Mouse (Mus musculus) ES-CJ7 (cell line): ENCODE results near the gene Kirrel.

Experiments
- DNase-seq: peaks from one replicate; pipeline ENCODE4 v3.0.0; 2011; ENCODE audit warnings: low read depth, low spot score

Gene Kirrel

DNA sequence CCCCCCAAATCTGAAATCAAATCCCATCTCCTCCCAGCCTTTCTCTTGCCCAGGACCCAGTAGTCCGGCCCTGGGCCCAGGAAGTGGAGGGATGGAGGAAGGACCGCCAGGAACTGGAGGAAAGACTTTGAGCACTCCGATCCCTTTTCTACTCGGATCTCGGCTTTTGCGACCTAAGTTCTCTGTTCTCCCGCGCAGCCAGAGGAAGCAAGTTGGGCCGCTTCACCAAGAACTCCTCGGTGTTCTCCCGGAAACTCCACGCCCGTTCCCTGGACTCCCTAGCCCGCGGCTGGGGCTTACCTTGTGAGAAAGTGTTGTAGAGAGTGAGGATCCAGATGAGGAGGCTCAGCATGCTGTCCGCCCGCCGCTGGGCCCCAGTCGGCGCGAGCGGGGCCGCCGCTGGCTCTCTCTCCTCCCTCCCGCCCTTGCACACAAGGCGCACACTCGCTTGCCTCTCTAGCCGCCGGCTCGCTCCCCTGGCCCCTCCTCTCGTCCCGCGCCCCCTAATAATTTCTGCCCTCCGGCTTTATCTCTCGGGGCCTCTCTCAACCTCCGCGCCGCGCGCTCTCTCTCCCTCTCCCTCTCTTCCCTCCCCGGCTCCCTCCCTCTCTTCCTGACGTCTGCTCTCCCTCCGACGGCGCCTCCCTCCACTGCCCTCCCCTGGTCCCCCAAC is at the start of gene Kirrel:
Kirrel (minus strand) TSS at position 652 of the 673 bp plus-strand sequence.
- peak; percentile 89 for DNase-seq

DNA sequence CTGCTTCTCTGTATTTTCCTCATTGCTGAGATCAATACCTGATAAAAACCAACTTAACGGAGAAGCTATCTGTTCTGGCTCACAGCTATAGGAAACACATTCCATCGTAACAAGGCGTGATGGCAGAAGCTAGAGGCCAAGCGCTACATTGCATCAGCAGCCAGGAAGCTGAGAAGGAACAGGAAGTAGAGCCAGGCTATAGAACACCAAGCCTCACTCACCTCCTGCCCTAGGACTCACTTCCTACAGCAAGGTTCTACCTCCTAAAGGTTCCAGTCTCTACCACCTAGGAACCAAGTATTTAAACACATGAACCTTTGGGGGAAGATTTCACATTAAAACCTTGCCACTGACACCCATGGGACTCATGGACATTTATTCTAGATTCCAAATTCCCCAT is 49.1 kb upstream of the Kirrel start:
- no peak for DNase-seq

DNA sequence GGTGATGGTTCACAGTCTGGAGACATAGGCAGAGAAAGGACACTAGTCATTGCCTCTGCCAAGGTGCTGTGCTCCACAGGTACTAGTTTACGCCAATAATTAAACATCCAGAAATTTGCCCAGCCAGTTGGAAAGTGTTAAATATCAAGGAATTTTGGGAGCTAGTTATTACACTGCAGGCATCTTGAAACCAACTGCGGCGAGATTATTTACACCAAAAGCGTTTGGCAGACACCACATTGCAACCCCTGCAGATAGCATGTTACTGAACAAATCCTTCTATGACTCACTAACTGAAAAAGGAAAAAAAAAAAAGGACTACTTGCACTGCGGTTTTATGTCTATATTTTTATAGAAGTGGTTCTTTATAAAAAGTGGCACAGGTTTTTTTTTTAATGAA is 47.8 kb upstream of the Kirrel start:
- no peak for DNase-seq

DNA sequence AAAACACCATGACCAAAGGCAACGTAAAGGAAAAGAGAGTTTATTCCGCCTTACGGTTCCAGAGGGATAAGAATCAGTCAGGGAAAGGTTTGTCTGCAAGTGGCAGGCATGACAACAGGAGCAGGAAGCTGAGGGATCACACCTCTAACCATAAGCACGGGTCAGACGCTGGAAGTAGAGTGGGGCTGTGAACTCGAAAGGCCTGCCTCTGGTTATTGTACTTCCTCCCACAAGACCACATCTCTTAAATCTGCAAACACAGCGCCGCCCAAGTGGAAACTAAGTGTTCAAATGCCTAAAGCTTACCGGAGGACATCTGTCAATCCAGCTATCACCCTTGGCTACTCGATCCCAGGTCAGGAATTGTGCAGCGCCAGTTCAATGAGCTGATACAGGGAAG is 40.6 kb upstream of the Kirrel start:
- DNase-seq: no peak

DNA sequence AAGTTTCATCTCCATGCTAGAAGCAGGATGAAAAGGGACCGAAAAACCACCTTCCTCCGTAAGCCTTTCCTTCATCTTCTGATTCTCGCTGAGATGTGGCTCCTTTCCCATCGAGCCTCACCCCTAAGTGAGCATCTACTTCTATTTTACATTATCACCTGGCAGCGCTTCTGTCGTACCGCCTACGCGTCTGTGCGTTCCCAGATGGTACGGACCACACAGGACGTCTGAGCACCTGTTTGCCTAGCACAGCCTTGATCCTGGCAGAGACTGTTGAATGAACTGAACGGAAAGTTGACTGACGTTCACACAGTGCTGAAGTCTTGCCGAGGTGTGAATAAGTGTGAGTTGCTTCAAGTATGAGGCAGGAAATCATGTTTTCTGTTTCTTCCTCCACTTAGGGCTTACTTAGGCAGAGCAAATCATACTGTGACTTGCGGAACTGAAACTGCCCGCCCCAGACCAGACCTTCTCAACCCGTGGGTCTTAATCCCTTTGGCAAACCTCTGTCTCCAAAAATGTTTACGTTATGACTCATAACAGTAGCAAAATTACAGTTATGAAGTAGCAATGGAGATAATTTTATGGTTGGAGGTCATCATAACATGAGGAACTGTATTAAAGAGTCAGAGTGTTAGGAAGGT is 39.8 kb upstream of the Kirrel start:
- DNase-seq: no peak

DNA sequence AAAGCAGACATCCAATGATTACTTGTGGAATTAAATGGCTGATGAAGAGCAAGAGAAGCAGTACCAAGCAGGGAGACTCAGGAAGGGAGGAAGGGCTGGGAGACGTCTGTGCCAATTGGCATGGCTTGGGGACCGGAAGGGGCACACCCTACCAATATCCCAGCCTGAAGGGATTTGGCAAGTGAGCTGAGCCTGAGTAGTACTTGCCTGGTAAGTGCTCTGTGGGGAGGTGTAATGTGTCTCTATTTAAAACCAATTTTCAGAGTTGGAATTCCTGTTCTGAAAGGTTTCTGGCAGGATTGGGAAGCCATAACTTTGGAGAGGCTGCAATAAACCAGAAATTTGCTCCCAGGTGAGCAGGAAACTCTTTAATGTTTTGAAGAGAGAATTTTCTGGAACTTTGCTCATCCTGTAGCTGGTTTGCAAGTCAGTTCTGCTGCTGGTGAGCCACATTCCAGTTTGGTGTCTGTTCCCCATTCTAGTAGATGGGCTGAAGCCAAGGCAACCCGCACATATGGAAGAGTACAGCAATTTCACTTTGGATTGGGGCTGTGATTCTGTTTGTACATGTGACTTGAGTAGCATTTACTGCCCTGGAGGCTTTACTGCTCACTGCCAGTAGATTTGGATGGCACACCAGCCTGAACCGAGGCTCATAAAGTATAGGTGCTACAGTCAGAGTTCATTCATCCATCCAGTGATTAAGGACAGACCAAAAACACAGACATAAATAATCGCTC is 32.0 kb upstream of the Kirrel start:
- DNase-seq: no peak

DNA sequence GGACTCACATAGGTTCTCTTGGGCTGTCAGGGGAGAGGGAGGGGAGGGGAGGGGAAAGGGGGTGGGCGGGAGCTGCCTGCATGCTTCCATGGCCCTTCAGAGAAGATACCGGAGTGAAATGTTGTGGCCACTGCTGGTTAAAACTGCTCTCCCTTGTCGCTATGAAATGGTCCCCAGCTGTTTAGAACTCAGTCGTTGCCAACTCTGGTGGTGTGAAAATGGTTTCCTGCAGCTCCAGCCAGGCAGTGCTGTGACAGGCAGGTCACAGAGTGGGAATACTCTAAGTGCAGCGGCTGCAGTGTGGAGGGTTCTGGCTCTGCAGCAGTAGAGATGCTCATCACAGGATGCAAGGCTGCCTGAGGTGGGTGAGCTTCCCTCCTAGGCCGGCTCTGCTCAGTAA is 22.1 kb upstream of the Kirrel start:
- no peak for DNase-seq

DNA sequence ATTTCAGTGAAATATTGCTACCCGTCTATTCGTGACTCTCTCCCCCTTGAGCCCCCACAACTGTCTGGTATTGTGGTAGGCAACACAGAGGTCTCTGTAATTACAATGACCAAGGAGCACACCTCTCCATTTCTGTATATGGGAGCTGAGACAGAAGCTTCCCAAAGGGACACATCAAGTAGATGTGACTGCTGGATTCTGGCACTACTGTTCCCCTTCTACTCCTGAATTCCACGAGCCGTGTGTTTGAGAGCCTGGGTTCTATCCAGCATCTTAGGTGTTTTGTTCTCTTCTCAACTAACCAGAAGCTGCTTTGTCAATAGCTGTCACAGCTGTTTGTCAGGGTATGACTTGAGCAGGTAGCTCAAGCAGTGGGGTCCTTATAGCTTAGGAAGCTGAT is 20.5 kb upstream of the Kirrel start:
- DNase-seq: peak; percentile 25

DNA sequence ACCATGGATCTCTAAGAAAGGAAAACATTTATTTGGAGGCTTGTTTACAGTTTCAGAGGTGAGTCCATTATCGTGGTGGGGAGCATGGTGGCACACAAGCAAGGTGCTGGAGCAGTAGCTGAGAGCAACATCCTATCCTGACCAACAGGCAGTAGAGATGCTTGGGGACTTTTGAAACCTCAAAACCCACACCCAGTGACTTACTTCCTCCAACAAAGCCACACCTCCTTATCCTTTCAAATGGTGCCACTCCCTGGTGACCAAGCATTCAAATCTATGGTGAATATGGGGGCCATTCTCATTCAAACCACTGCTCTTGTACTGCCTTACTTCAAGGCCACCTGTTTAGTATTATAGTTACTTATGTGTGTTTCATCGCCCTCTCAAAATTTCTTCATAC is 20.0 kb upstream of the Kirrel start:
- DNase-seq: peak; percentile 87

DNA sequence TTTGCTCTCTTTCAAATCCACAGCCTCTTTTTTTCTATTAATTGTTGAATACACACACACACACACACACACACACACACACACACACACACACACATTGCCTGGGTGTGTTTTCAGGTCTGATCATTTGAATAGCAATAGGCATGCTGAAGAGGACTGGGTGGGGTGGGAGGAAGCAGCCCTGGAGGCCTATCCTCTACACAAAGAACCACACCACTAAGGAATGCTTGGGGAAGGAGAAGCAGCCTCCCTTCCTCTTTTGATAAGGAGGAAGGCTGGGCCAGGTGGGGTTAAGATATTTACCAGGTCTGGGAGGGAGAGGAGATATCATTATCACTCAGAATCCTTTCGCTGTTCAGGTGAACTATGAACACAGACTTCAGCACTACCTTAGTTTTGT is 19.2 kb upstream of the Kirrel start:
- DNase-seq: peak; percentile 96

DNA sequence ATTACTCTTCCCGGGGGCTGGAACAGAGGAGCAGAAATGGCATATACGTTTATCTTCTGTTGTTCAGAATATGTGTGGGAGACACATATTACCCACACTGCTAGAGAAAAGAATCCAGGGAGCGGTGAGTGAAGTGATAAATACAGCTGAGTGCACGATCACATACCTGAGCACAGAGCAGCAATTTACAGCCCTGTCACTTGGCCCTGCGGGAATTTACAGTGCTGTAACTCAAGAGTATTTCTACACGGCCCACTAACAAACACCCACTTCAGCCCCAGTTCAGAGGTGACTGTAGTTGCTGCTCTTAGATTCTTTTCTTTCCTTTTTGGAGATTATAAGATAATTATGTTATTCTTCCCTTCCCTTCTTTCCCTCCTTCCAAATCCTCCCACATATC is 18.8 kb upstream of the Kirrel start:
- DNase-seq: peak; percentile 68

DNA sequence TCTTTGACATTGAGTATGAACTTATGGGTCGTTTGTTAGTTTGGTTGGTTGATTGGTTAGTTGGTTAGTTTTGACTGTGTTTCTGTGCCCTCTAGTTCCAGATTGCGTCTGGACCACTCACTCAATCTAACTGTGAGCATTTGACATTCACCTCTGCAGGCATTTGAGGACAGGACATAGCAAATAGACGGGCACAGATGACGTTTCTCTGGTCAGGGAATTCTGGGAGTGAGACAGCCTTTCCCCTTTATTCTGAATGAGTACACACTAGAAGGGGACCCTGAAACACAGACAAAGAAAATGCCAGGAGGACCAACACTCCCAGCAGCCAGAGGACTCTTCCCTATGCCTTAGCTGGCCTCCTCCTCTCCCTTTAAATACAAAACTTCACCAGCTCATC is 2.1 kb upstream of the Kirrel start:
- no peak for DNase-seq

DNA sequence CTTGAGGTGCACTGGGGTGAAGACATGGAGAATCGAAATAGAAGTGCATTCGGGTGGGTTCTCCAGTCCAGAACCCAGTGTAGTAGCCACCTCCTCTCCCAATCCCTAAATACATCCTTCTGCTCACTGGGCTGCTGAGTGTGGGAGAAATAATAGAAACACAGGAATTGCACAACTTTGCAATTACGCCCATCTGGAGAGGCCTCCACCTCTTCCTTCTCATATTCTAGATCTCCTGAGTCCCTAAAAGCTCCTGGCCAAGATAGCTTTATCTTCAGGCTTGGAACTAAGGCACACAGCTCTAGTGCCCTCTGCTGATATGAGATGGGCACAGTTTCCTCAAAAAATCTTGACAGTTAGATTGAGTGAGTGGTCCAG is 880 bp upstream of the Kirrel start:
- peak; percentile 68 for DNase-seq

DNA sequence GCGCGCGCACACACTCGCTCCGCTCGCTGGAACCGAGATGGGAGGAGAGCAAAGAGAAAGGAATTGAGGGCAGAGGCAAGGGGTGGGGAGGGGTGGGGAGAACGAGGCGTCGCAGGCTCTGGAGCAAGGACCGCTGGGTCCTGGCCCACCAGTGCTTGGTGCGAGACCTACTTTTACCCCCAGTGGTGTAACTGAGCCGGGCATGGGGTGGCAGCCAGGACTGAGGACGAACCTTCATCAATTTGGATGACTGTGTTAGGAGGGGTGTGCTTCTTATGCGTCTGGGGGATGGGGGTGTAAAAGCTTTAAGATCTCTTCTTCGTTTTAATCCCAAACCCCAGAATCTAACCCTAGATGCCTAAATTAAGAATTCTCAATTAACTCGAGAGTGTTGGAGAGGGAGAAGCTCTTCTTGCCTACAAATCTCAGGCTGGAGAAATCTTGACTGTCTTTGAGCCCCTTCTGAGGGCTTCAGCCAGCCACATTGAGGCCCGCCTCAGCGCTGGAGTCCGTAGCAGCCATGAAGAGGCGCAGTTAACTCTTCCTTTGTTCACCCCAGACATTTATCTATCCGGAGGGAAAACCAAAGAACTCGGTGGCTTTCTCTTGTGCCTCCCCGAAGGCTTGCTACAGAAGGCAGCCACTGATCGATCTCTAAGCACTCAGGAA is 356 bp upstream of the Kirrel start:
- no peak for DNase-seq

DNA sequence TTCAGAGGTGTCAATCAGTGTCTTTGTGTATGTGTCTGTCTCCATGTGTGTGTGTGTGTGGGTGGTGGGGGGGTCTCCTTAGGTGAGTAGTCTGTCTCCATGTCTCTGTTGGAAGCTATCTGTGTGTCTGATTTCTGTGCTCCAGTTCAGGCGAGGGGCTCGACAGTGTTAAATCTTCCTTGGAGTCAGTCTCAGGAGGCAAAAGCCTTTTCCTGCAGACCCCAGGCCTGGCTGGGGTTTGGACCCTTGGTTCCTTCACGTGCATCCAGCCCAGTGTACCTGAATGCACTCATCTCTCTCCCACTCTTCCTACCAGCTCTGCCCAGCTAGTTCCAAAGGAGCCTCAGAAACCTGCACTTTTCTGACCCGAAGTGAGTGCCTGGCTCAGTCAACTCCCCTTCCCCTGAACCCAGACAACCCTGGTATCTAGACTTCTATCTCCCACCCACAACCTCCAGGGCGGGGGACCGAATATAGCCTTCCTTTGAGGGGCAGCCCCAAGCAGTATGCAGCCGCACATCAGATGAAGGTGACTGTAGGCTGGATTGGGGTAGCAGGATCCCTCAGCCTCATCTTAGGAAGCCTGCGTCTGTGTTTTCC is 961 bp downstream of the Kirrel start:
- DNase-seq: peak; percentile 35

DNA sequence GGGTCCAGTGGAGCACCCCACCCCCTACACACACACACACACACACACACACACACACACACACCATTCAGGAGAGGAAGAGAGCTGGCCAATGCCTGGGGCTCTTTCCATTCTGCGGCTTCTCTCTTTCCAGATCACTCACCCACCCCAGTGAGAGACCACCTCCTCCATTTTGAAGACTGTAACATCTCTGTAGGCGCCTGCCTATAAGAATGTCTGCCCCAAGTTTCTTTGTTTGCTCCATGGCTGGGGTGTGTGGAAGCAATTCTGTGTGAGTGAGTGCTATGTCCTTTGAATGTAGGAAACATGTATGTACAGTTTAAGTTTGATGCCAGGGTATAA is 1.5 kb downstream of the Kirrel start:
- no peak for DNase-seq

DNA sequence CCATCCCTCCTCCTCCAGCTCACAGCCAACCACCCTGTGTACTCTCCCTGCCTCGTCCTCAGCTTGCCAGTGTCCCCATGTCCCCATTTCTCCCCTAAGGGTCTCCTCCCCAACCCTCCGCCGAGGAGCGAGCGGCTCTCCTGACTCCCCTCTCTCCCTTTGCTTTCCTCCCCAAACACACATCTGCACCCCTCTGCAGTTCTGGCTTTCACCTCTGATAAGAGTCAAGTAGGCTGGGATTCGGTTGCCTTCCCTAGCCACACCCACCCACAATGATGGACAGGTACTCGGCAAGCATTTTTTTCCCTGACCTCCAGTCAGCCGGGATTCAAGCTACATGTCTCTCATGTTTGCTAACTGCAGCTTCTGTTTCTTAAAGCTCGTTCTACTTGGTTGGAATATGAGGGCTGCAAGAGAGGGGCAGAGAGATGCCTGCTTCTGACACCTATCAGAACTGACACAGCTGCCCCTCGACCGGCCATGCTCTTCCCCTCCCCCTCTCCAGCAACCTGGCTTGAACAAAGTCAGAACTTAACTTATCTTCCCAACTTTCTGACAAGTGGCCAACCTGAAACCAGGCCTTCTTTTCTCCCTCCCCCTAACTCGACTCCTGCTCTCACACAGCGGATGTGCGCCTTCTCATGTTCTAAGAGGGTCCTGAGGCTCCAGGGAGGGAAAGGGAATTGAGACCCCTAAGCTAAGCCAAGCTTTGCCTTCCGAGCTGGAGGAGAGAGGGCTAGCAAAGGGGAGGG is 2.0 kb downstream of the Kirrel start:
- peak; percentile 62 for DNase-seq

DNA sequence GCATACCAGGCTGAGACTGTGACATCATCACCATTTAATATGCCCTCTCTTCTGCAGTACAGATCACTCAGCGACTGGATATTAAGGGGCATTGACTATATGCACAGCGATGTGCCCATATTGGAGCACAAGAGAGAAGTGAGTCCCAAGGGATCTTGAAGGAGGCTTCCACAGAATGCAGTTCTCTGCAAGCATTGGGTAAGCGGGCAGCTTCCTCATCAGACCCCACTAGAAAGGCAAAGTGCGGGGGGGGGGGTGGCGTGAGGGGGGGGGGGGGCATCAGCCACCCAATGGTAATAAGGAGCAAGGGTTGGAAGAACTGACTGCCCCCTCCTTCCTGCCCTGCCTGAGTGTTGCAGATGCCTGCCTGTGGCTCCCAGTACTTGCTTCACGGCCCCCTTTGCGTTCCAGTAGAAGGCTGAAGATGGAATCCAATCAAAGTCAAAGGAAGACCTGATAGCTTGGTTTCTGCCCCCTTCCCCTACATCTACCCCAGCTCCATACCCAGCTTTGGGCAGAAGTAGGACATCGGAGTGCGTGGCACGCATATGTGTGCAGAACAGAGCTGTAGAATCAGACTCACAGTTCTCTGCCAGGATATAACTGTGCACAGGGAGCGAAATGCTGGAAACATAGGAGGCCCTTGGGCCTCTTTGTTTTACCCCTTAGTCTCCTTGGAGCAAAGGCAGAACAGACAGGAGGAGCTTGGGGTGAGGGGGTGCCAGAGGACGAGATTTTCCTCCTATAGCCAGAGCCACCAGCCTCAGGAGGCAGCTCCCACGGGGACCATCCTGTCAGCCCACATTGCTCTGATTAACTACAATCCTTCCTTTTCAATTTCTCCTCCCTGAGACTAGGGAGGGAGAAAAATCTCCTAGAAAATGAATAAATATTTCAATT is 3.1 kb downstream of the Kirrel start:
- no peak for DNase-seq

DNA sequence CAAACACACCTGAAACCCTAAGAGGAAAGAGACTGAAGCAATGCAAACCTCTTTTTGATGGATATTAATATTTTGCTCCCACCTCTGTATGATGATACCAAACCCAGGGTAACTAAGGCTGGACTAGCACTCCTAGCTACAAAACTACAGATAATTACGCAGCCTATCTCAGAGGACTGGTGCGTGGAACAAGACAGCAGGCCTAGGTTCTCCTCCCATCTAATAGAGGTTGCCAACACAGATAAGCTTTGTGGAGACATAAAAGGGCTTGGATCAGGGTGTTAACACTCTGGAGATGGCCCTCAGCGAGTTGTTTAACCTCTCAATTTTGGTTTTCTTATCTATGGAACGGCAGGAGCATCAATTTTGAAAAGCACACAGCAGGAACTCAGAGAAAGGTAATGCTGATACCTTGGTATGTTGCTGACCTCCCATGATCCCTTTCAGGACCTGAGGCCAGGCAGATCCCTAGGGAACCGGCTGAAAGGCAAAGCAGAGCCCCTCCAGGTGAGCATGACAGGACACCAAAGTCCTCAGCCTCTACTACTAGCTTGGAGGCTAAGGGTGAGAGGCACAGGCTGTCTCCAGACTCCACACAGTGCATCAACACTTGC is 5.0 kb downstream of the Kirrel start:
- DNase-seq: no peak

DNA sequence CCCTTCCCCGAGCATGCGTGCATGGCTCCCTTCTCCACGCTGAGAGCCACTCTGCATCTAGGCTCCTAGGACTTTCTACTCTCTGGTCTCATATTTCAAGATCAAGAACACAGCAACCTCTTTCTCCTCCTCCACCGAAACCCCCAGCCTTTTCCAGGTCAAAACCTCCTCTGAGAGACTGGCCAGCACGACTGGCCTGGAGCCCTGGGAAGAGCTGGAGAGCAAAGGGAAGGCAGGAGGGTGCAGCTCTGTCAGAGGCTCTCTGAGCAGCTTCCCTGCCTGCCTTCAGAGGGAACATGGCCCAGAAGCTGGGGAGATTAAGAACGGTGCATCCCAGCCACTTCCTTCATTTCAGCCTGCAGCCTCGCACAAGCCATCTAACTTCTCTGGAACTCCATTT is 5.8 kb downstream of the Kirrel start:
- DNase-seq: no peak
